29 mouse cellular contexts compared by ENCODE assay signal in the genomic region with DNA sequence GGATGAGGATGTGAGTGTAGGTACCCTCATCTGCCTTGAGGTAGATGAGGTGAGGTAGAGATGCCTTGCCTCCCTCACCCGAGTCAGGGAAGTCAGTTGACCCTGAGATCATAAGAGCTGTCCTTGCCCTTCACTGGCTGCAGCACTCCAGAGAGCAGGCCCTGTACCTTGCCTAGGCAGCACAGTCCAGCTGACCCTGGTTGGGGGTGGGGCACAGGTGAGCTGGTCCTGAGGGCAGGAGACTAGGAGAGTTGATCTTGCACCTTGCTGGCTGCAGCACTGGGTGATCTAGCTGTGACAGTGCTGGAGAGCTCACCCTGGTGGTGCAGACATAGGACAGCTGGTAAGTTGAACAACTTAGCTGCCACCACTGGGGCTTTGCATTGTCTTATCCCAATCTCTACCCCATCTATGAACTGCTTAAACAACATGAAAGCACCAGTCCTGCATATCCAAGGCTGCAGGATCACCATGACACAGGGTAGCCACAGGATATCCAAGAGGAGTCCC. TPM values are rescaled to one million over a fixed set of nuclear protein-coding genes. Genes with fewer than 3 reads are reported as not detected.
DNase-seq lines count a peak whose midpoint lies in the region; ATAC-seq and TF ChIP-seq lines count a peak whose summit lies in the region.
"Had no signal": no experiment of that assay in that cellular context is flagged by ENCODE, and none has a peak within 500 bp of the region (broad histone marks: within the 10 kb centered on the region; RNA-seq: fewer than 3 reads in every experiment).

No protein-coding gene starts in this region.

- H3K4me3 ChIP-seq in heart, embryonic 15.5 days: no peak overlapping the region
- no peak overlapping the region for H3K4me3 ChIP-seq in limb, embryonic 12.5 days (replicated peaks)
- H3K4me3 ChIP-seq in limb, embryonic 10.5 days: no peak overlapping the region
- H3K4me3 ChIP-seq in stomach, embryonic 14.5 days (ENCODE audit: low read depth, low read length): no peak overlapping the region
- no peak overlapping the region for H3K4me3 ChIP-seq in stomach, postnatal 0 days (ENCODE audit: low read depth, low read length)
- H3K4me3 ChIP-seq in stomach, embryonic 15.5 days (replicated peaks): no peak overlapping the region
- H3K4me3 ChIP-seq: erythroblast, embryonic 14.5 days; forebrain, embryonic 13.5 days; gastrocnemius, adult 2 months; hindbrain, embryonic 15.5 days; megakaryocyte, embryonic 14.5 days had no signal

- H3K9me3 ChIP-seq in heart, embryonic 15.5 days (replicated peaks): no peaks in the 10 kb centered on the region
- no peaks in the 10 kb centered on the region for H3K9me3 ChIP-seq in limb, embryonic 12.5 days
- H3K9me3 ChIP-seq in limb, embryonic 10.5 days (replicated peaks): no peaks in the 10 kb centered on the region
- no peaks in the 10 kb centered on the region for H3K9me3 ChIP-seq in stomach, embryonic 14.5 days (ENCODE audit: control insufficient read depth, low read depth, low read length)
- H3K9me3 ChIP-seq in stomach, postnatal 0 days (ENCODE audit: control insufficient read depth, low read length): no peaks in the 10 kb centered on the region
- no peaks in the 10 kb centered on the region for H3K9me3 ChIP-seq in stomach, embryonic 15.5 days
- H3K9me3 ChIP-seq: forebrain, embryonic 13.5 days; G1E; hindbrain, embryonic 15.5 days; megakaryocyte, embryonic 14.5 days had no signal

- WGBS in heart, embryonic 15.5 days: 59% methylated on average over 1 of the region's 1 CpGs
- 72% methylated on average over 1 of the region's 1 CpGs for WGBS in limb, embryonic 12.5 days
- 86% methylated on average over 1 of the region's 1 CpGs for WGBS in limb, embryonic 10.5 days
- WGBS in stomach, embryonic 14.5 days: 77% methylated on average over 1 of the region's 1 CpGs
- WGBS in stomach, postnatal 0 days: 87% methylated on average over 1 of the region's 1 CpGs
- WGBS in stomach, embryonic 15.5 days: 70% methylated on average over 1 of the region's 1 CpGs

- no peaks in the 10 kb centered on the region for H3K36me3 ChIP-seq in heart, embryonic 15.5 days
- H3K36me3 ChIP-seq in limb, embryonic 12.5 days: no peaks in the 10 kb centered on the region
- no peaks in the 10 kb centered on the region for H3K36me3 ChIP-seq in limb, embryonic 10.5 days
- H3K36me3 ChIP-seq in stomach, embryonic 14.5 days (ENCODE audit: control insufficient read depth, insufficient read depth, low read length): no peaks in the 10 kb centered on the region
- H3K36me3 ChIP-seq in stomach, postnatal 0 days (ENCODE audit: control insufficient read depth, insufficient read depth, low read length): no peaks in the 10 kb centered on the region
- no peaks in the 10 kb centered on the region for H3K36me3 ChIP-seq in stomach, embryonic 15.5 days
- H3K36me3 ChIP-seq: G1E; hindbrain, embryonic 15.5 days had no signal

- TF ChIP-seq CTCF in stomach, postnatal 0 days (IDR thresholded peaks at IDR 0.05; ENCODE audit: low read depth): no peak

- 0 out of 2 replicates have a peak, but pooled peaks have one; percentile 22 for ATAC-seq in heart, embryonic 15.5 days (replicated peaks; ENCODE audit: insufficient number of reproducible peaks, insufficient read depth, low FRiP score, low read depth)
- ATAC-seq in limb, embryonic 12.5 days (ENCODE audit: insufficient number of reproducible peaks, insufficient read depth, low FRiP score, low TSS enrichment, low read depth): peak; percentile 20; the same call in 1 of the 2 replicates
- peak; percentile 56; the same call in 1 of the 2 replicates for ATAC-seq in stomach, embryonic 14.5 days (ENCODE audit: insufficient number of reproducible peaks, insufficient read depth, low FRiP score, low read depth)
- no peak for ATAC-seq in stomach, postnatal 0 days (ENCODE audit: low FRiP score, low TSS enrichment)
- ATAC-seq in stomach, embryonic 15.5 days (ENCODE audit: insufficient read depth, low FRiP score, low read depth): peak; percentile 63; the same call in 1 of the 2 replicates
- ATAC-seq: forebrain, embryonic 13.5 days; liver, postnatal 0 days; midbrain, embryonic 16.5 days; Patski had no signal

- no peak for TF ChIP-seq EP300 in stomach, postnatal 0 days (optimal IDR thresholded peaks at IDR 0.05)

- intact Hi-C loops in heart, postnatal 10 days (cut with DNase I): no loop called here

- H3K9ac ChIP-seq in heart, embryonic 15.5 days: no peak overlapping the region
- H3K9ac ChIP-seq in limb, embryonic 12.5 days (replicated peaks): no peak overlapping the region
- H3K9ac ChIP-seq in stomach, embryonic 14.5 days (replicated peaks; ENCODE audit: low read depth, low read length): no peak overlapping the region
- H3K9ac ChIP-seq in stomach, postnatal 0 days (ENCODE audit: low read length): no peak overlapping the region
- no peak overlapping the region for H3K9ac ChIP-seq in stomach, embryonic 15.5 days
- H3K9ac ChIP-seq: forebrain, embryonic 13.5 days; hindbrain, embryonic 15.5 days; liver, postnatal 0 days had no signal

- no peak overlapping the region for H3K27ac ChIP-seq in heart, embryonic 15.5 days
- H3K27ac ChIP-seq in limb, embryonic 12.5 days: no peak overlapping the region
- no peak overlapping the region for H3K27ac ChIP-seq in limb, embryonic 10.5 days
- no peak overlapping the region for H3K27ac ChIP-seq in stomach, embryonic 14.5 days (ENCODE audit: low read length)
- no peak overlapping the region for H3K27ac ChIP-seq in stomach, postnatal 0 days (replicated peaks)
- no peak overlapping the region for H3K27ac ChIP-seq in stomach, embryonic 15.5 days
- H3K27ac ChIP-seq: forebrain, embryonic 13.5 days; gastrocnemius, adult 2 months; hindbrain, embryonic 15.5 days had no signal

- no peak overlapping the region for H3K4me2 ChIP-seq in heart, embryonic 15.5 days
- H3K4me2 ChIP-seq in limb, embryonic 12.5 days: no peak overlapping the region
- H3K4me2 ChIP-seq in stomach, embryonic 14.5 days (replicated peaks; ENCODE audit: low read depth, low read length): no peak overlapping the region
- no peak overlapping the region for H3K4me2 ChIP-seq in stomach, postnatal 0 days (replicated peaks; ENCODE audit: low read depth)
- H3K4me2 ChIP-seq in stomach, embryonic 15.5 days: no peak overlapping the region
- H3K4me2 ChIP-seq: forebrain, embryonic 13.5 days; heart, embryonic 11.5 days; hindbrain, embryonic 15.5 days had no signal

- no peaks in the 10 kb centered on the region for H3K4me1 ChIP-seq in heart, embryonic 15.5 days (replicated peaks)
- no peaks in the 10 kb centered on the region for H3K4me1 ChIP-seq in limb, embryonic 12.5 days (replicated peaks)
- H3K4me1 ChIP-seq in limb, embryonic 10.5 days: no peaks in the 10 kb centered on the region
- H3K4me1 ChIP-seq in stomach, embryonic 14.5 days (ENCODE audit: control insufficient read depth, insufficient read depth, low read length): no peaks in the 10 kb centered on the region
- no peaks in the 10 kb centered on the region for H3K4me1 ChIP-seq in stomach, postnatal 0 days (replicated peaks; ENCODE audit: control insufficient read depth, insufficient read depth)
- H3K4me1 ChIP-seq in stomach, embryonic 15.5 days: no peaks in the 10 kb centered on the region
- H3K4me1 ChIP-seq: forebrain, embryonic 13.5 days; hindbrain, embryonic 15.5 days had no signal

- no peaks in the 10 kb centered on the region for H3K27me3 ChIP-seq in heart, embryonic 15.5 days
- H3K27me3 ChIP-seq in limb, embryonic 12.5 days: no peaks in the 10 kb centered on the region
- H3K27me3 ChIP-seq in limb, embryonic 10.5 days (ENCODE audit: low read depth, poor library complexity, severe bottlenecking): no peaks in the 10 kb centered on the region
- no peaks in the 10 kb centered on the region for H3K27me3 ChIP-seq in stomach, embryonic 14.5 days (ENCODE audit: control insufficient read depth, insufficient read depth, low read length)
- H3K27me3 ChIP-seq in stomach, postnatal 0 days (ENCODE audit: control insufficient read depth, insufficient read depth, low read length): no peaks in the 10 kb centered on the region
- no peaks in the 10 kb centered on the region for H3K27me3 ChIP-seq in stomach, embryonic 15.5 days (replicated peaks)
- H3K27me3 ChIP-seq: forebrain, embryonic 13.5 days; hindbrain, embryonic 15.5 days; megakaryocyte, embryonic 14.5 days; Patski had no signal

- no peak for DNase-seq in heart, postnatal 10 days
- no peak for DNase-seq in limb, embryonic 10.5 days (ENCODE audit: low spot score)
- no peak for DNase-seq in stomach, postnatal 0 days (ENCODE audit: low spot score)
- no peak for DNase-seq in cerebellum, adult 9-10 months
- DNase-seq: cerebellum, adult 11 months; cerebellum, postnatal 10 days; gastrocnemius, adult 2 months; heart, postnatal 14 days; kidney, adult 11 months; kidney, postnatal 10 days; left cerebral cortex, postnatal 4 days; liver, postnatal 0 days; lung, postnatal 14 days; right cerebral cortex, postnatal 14 days; thymus, postnatal 25 days had no signal

RNA-seq across cellular contexts. Expression of gene Cd200, which starts 28.4 kb away (rescaled TPM):
- 28.7 and 33.1 TPM in 2 replicates for polyA plus RNA-seq in heart, embryonic 15.5 days (2015; fragmentation: Nextera tagmentation; extraction: Ambion mirVana)
- 10 to 100 TPM; 83.8 to 94.1 TPM for total RNA-seq in heart, postnatal 10 days (2021)
- 8.8 and 13.6 TPM in 2 replicates for polyA plus RNA-seq in limb, embryonic 12.5 days (2016; fragmentation: Nextera tagmentation; extraction: Ambion mirVana)
- 2.3 and 3.7 TPM in 2 replicates for polyA plus RNA-seq in limb, embryonic 10.5 days (2016; fragmentation: Nextera tagmentation; extraction: Ambion mirVana)
- polyA plus RNA-seq in stomach, embryonic 14.5 days (2014; fragmentation: Nextera tagmentation; extraction: Ambion mirVana): 44.9 and 49.5 TPM in 2 replicates
- 84.1 and 87.8 TPM in 2 replicates for polyA plus RNA-seq in stomach, postnatal 0 days (2015; fragmentation: Nextera tagmentation; extraction: Ambion mirVana)
- polyA plus RNA-seq in stomach, embryonic 15.5 days (2015; fragmentation: Nextera tagmentation; extraction: Ambion mirVana): 37.3 and 38.1 TPM in 2 replicates
- total RNA-seq: G1E had no signal
- polyA plus RNA-seq: G1E had no signal

RNA-seq across cellular contexts. Expression of gene Gm609, which starts 55.5 kb away (rescaled TPM):
- not detected in 2 replicates for polyA plus RNA-seq in heart, embryonic 15.5 days (2015; fragmentation: Nextera tagmentation; extraction: Ambion mirVana)
- total RNA-seq in heart, postnatal 10 days (2021): not detected
- polyA plus RNA-seq in limb, embryonic 12.5 days (2016; fragmentation: Nextera tagmentation; extraction: Ambion mirVana): not detected in 2 replicates
- not detected in 2 replicates for polyA plus RNA-seq in limb, embryonic 10.5 days (2016; fragmentation: Nextera tagmentation; extraction: Ambion mirVana)
- polyA plus RNA-seq in stomach, embryonic 14.5 days (2014; fragmentation: Nextera tagmentation; extraction: Ambion mirVana): 0.33 and 0.78 TPM in 2 replicates
- polyA plus RNA-seq in stomach, postnatal 0 days (2015; fragmentation: Nextera tagmentation; extraction: Ambion mirVana): 0.27 and 0.34 TPM in 2 replicates
- polyA plus RNA-seq in stomach, embryonic 15.5 days (2015; fragmentation: Nextera tagmentation; extraction: Ambion mirVana): 0.82 and 1.6 TPM in 2 replicates
- total RNA-seq: gastrocnemius, postnatal 4 days; heart, postnatal 14 days; left cerebral cortex, postnatal 4 days had no signal
- polyA plus RNA-seq: embryonic facial prominence, embryonic 11.5 days; erythroblast, embryonic 14.5 days; forebrain, embryonic 13.5 days; G1E; heart, embryonic 11.5 days; hindbrain, embryonic 15.5 days; midbrain, embryonic 16.5 days; Patski had no signal
